Mouse (Mus musculus): ENCODE measurements around the gene Ccdc43.
"Not testable (repeated sequence)": the region's sequence is repeated elsewhere in the genome, so short reads cannot be mapped to it uniquely, and the experiment has no call there.

Ccdc43 gene

DNA sequence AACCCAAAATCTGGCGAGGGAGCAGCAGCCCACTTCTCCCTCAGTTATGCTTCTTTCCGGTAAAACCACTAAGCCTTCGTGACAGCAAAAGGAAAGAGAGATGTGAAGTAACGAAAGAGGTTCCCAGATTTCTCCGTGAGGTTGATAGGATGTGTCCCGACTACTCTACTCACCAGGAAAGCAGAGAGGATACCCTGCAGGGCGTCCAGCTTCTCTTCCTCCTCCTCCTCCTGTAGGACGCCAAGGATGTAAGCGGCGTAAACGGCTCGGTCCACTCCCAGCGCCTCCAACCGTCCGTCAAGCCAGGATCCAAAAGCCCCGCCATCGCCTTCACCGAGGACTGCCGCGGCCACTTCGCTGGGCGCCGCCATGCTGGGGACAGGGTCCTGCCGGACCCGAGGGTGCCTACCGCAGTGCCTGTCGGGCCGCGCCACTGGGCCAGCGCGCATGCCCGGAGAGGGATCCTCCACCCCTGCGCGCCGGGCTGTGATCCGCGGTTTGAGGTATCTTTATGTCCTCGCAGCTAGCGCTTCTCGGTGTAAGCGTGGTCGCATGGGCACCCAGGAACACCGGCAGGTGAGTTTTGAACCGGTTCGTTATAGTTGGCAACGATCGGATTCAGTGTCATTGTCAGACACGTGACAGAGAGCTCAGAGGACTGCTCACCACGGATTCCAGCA lies at the start of gene Ccdc43:
Ccdc43 (minus strand) TSS at position 445 of the 680 bp plus-strand sequence.
- peak; percentile 92 for DNase-seq

DNA sequence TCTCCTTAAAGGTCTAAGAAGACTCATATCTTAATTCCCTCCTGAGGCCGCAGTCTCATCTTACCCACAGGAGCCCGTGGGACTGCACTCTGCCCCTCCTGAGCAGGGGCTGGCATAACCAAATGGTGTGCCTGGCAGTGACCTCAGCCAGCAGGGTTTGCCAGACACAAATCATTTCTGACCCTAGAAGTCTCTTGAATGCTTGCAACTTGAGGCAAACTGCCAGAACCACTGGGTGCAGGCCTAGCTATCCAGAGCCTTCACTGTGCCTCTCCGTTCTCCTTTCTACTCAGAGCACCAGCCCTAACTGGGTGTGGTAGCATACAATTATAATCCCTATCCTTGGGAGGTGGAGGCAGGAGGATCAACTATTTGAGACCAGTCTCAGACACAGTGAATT lies 47.2 kb upstream of the Ccdc43 start:
- DNase-seq: no peak

- no peak for DNase-seq
Measured at GRCm38 (mm10) chr11:102742843-102743242, 45.3 kb upstream of the Ccdc43 start.

GRCm38 (mm10) chr11:102742066-102742465 lies 44.5 kb upstream of the Ccdc43 start:
- no peak for DNase-seq

DNA sequence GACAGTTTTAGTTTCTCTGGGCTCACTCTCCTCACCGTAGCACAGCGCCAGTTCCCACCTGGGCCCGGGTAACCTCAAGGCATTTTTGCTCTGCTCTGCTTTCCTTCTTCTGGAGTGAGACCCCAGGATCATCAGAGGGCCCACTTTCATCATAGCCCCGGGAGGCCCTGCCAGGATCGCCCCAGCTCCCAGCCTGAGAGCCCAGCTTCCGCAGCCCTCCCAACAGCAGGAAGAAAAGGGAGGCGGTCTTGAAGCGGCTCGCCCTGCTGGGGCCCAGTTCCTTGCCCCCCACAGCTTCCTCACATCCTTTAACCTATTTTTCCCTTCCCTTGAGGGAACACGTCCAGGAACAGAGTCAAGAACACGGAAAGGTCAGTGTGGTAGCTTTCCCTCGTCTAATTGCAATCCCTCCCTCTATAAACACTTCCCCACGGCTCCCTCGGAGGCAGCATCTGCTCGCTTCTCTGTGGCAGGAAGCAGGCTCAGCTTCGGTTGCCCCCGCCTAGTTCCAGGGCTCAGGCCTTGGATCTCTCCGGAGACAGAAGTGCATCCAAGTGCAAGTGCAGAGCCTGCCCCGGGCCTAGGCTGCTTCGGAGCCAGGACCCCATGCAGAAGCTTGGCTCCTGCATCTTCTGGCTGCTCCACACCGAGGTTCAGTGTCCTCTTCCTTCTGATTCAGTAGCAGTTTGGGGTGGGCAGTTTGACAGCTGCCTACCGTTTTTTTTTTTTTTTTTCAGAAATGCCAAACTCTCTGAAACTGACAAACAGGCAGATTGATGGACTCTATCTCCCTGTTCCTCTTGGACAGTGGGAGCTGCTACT lies 43.8 kb upstream of the Ccdc43 start:
- DNase-seq: peak; percentile 63

DNA sequence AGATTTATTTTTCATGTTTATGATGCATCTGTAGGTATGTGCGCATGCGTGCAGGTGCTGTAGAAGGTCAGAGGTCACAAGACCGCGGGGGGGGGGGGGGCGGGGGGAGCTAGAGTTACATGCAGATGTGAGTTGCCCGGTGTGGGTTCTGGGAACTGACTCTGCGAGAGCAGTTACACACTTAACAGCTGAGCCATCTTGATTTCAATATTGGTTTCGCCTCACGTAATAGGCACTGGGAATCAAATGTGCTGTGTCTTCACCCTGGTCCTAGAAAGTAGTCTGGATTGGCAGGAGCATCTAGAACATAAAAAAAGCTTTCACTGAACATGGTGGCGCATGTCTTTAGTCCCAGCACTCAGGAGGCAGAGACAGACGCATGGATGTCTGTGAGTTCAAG lies 43.1 kb upstream of the Ccdc43 start:
- no peak for DNase-seq

DNA sequence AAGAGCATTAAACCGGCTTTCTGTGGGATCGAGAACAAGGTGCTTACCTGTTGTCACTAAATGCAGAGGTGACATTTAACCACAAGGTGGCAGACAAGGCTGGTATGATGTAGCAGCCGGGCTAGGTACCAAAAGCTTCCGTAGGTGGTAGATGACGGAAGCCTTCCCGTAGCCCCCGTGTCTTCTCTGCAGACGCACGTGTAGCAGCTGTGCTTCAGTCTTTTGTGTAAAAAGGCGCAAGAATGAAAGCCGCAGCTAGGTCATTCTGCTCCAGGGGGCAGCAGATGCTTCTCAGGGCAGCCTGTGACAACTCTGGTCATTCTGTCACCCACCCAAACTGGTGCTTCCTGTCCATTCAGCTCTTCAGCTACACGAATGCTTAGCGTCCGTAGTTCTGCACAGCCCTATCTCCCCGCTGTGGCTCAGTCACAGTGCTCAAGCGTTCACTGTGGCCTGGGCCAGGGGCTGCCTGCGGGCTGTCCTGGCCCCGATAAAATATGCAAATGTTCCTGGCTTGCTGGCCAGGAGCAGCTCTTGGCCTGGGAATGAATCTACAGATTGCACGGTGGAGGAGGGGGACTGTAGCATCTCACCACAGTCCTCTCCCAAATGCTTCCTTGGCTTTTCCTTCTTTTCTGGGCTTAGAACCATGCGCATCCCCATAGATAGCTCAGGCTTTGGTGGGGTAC lies 41.8 kb upstream of the Ccdc43 start:
- peak; percentile 85 for DNase-seq

- no peak for DNase-seq
Measured at GRCm38 (mm10) chr11:102738046-102738445, 40.5 kb upstream of the Ccdc43 start.

DNA sequence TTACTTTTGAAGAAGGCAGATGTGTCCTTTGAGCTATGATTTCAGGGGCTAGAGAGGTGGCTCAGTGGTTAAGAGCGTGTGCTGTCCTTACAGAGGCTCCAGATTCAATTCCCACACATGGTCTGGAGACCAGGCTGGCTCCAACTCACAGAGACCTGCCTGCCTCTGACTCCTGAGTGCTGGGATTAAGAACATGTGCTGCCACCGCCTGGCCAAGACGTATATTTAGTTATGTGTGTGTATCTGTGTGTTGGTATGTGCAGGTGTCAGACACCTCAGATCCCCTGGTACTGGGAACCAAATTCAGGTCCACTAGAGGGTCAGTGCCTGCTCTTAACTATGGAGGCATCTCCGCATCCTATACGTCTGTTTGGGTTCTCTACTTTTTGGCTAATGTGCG lies 37.4 kb upstream of the Ccdc43 start:
- DNase-seq: no peak

DNA sequence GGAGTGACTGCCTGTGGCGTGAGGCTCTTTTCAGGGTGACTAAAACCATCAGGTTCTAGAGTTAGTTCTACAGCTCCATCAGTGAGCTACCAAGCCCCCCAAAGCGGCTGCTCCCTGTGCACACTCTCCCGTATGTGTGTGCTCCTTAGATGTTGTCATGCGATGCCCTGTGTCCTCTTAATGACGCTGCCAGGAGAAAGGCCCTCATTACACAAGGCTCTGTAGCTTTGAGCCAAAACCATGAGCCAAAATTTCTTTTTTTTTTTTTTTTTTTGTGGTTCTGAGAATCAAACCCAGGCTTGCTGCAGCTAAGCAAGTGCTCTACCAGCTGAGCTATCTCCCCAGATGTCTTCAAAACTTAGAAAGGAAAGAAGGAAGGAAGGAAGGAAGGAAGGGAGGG lies 35.6 kb upstream of the Ccdc43 start:
- DNase-seq: no peak

DNA sequence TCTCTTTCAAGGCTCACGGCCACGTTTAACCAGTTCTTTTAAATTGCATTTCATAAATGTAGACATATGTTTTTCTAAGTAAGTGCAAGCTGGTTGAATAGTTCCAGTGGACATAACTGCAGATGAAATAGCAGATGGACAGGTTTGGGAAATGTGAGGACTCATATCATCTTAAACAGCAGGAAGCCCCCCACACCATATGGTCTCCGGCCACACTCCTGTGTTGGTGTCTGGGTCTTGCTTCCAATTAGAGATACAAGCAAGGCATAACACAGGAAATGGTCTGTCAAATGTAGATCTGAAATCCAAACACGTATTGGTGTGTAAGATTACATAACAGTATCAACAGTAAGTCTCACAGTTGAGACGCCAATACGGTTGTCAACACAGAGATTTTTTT lies 33.8 kb upstream of the Ccdc43 start:
- DNase-seq: no peak

DNA sequence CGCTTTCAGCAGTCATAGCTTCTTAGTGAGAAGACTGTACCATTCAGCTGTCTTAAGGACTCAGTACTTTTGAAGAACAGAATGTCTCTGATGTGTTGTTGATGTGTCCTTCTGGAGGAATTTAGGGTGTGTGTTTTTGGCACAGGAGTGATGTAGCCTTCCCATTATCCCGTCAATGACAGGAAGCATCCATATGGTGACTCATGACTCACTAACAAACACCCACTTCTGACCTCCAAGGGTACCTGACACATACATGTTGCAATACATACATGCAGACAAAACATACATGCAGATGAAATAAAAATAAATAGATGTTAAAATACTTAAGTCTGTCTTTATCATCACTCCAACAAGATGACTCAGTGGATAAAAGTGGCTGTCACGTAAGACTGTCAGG lies 32.3 kb upstream of the Ccdc43 start:
- no peak for DNase-seq

GRCm38 (mm10) chr11:102728614-102729013 lies 31.0 kb upstream of the Ccdc43 start:
- DNase-seq: peak; percentile 76

DNA sequence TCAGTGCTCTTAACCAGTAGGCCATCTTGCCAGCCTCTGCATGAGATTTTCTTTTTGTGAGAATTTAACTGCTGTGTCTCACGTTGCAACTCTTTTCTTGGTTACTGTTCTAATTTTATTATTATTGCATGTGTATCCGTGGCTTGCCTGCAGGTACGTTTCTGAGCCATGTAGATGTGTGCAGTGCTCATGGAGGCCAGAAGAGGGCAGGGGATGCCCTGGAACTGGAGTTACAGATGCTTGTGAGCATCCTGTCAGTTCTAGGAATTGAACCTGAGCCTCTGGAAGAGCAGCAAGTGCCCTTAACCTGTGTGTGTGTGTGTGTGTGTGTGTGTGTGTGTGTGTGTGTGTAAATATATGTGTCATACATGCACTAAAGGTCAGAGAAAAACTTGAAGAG lies 28.0 kb upstream of the Ccdc43 start:
- peak; percentile 27 for DNase-seq

DNA sequence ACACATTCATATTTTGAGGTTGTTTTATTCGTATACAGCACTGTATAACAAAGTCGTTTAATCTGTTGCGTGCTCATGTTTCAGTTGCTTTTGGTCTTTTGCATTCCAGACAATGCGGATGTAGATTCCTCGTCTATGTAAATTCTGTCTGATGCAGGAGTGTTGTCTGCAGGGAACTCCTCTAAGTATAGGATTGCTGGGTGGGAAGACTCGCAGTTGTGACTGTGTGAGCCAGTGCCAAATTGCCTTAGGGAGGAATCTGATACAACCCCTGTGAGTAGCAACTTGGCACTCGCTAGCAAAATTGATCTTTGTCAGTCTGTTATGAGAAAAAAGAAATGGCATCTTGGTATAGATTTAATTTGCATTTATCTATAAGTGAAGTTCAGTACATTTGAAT lies 18.6 kb upstream of the Ccdc43 start:
- DNase-seq: no peak

GRCm38 (mm10) chr11:102714578-102714977 lies 17.0 kb upstream of the Ccdc43 start:
- not testable (repeated sequence) for DNase-seq

- DNase-seq: no peak
Measured at GRCm38 (mm10) chr11:102712411-102712810, 14.8 kb upstream of the Ccdc43 start.

DNA sequence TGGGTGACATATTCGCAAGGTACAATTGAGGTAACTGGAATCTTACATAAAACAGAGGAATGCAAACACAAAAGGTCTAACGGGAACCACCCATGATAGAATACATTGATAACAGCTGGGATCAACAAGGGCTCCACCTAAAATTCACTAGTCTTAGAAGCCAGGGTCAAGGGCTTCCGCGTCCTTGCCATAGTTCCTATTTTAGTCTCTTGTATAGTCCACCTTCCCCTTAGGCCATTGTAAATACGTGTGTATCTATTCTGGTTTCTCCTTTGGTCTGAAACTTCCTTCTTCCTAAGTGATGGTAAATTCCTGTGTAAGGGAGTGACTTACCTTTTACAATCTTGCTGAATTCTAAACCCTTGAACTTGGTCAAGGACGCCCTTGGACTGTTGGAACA lies 4.6 kb upstream of the Ccdc43 start:
- not testable (repeated sequence) for DNase-seq

DNA sequence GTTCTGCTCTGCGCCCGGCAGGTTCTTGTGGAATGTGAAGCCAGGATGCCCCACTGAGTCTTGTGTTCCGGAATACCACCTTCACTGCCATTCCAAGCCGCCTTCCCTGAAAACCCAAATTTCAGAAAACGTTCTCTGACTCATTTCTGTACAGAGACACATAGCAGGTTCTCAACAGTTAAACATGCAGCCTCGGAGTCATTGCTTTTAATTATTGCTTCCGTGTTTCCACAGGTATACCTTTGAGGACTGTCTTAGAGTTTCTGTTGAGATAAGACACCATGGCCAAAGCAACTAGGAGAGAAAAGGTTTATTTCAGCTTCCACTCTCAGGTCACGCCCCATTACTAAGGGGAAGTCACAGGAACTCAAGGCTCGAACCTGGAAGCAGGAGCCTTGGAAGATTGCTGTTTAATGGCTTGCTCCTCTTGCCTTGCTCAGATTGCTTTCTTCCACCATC lies 465 bp upstream of the Ccdc43 start:
- DNase-seq: no peak

DNA sequence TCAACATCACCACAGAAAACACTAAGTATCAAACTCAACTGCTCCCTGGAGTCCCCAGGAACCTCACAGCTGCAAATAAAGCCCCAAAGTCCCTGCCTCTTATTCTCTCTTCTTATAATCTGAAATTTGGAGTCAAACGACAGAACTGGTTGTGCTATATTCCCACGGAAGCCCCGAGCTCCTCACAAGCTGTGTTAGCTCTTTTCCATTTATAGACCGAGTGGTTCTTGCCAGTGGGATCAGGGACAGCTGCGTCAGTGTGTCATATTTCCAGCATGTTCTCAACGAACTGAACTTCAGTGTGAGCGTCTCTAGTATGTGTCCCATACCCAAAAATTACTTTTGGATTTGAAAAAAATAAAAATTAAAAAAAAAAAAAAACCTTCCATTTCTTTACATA lies 2.3 kb downstream of the Ccdc43 start:
- DNase-seq: no peak

DNA sequence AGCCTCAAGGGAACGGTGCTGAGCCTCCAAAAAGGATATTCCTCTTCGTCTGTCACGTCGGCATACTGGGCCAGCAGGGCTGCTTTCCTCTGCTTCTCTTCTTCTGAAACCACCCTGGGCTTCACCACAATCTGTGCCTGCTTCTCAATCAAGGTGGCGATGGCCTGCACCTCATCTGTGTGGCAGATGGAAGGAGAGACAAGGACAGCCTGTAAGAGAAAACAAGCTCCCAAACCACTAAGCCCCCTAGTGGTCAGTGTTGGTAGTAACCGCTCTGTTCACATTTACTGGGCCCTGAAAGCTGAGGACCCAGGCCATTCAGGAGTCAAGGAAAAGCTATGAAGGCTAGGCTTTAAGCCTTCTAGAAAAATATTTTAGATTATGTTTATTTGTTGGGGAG lies 7.4 kb downstream of the Ccdc43 start:
- DNase-seq: peak; percentile 85

DNA sequence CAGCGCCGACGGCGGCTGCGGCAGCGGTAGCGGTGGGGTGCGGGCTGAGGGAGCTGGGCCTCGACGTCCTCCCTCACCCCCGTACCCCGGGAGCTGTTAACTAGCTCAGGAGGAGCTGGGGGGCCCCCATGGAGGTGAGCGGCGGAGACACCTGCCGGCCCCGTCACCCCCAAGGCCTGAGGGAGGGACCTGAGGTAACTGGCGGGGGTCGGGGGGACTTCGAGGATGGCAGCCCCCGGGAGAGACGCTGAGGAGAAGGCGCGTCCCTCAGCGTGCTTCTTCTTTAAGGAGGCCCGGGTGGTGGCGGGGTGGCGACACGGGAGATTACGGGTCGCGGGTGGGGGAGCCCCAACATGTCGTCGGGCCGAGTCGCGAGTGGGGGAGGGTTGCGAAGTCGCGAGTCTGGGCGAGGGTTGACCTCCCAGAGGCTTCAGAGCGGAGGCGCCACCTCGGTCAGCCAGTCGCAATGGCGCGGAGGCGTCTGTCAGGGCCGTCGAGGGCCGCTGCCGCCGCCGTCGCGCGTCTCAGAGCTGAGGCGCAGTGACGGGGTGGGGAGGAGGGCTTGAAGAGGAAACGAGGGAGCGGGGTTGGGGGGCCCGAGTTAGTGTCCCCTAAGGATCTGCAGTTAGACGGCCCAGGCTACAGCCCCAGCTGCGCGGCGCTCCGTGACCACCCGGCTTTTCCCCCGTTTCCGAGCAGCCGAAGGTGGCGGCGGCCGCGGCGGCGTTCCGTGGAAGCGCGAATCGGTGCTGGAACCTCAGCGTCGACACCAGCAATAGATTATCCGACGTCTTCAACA lies 31.7 kb downstream of the Ccdc43 start:
- no peak for DNase-seq

DNA sequence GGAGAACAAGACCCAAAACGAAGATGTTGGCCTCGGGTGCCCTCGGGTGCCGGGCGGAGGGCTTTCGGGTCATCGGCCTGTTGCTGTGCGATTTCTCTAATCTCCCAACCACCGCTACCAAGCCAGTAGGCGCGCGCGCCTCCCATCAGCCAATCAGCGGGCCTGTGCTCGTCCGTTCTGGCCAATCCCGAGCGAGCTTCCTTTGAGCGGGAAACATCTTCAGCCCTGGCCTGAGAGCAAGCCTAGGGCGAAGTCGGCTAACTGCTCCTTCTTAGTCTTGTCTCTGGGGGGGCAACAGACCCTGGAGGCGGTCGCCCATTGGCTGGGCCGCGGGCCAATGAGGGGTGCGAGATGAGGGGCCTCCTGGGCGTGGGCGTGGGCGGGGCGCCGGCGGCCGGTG lies 32.4 kb downstream of the Ccdc43 start:
- DNase-seq: no peak

Data from embryo, embryonic 11 days (tissue).